In genomic region chr11:4873755-4874475, GRCm38 (mm10) we compare ENCODE assay signal across 8 mouse cellular contexts. TPM values are rescaled to one million over a fixed set of nuclear protein-coding genes. Genes with fewer than 3 reads are reported as not detected.
DNase-seq lines count a peak whose midpoint lies in the region; ATAC-seq lines count a peak whose summit lies in the region.

Gene Nipsnap1, plus strand, starts transcription at chr11:4873951.

- H3K9ac ChIP-seq in hindbrain, embryonic 13.5 days: peak within 1 kb of the TSS; percentile 85

- H3K4me3 ChIP-seq in hindbrain, embryonic 13.5 days: peak within 1 kb of the TSS; percentile 73

- H3K27ac ChIP-seq in hindbrain, embryonic 13.5 days: peak within 1 kb of the TSS; percentile 87

- peak; percentile 95 for ATAC-seq in hindbrain, embryonic 13.5 days (ENCODE audit: low FRiP score)

- peak within 1 kb of the TSS; percentile 82 for H3K4me2 ChIP-seq in hindbrain, embryonic 13.5 days

- under 1% methylated on average over 30 of the region's 30 CpGs for WGBS in hindbrain, embryonic 13.5 days

- no peaks in the 10 kb centered on the region for H3K9me3 ChIP-seq in hindbrain, embryonic 13.5 days

- H3K36me3 ChIP-seq in hindbrain, embryonic 13.5 days: peaks cover 11% of the 10 kb centered on the region

- peak; percentile 91 for DNase-seq in R1 (ENCODE audit: low read depth, low spot score)
- DNase-seq in cerebellum, postnatal 10 days: peak; percentile 91
- peak; percentile 50 to 73 for DNase-seq in frontal cortex, postnatal 14 days (ENCODE audit: low spot score in 2 of 2)
- DNase-seq in layer of hippocampus, postnatal 25 days (ENCODE audit: extremely low spot score in 1 of 2, low spot score in 1 of 2): peak; percentile 65 to 72
- peak; percentile 75 for DNase-seq in lung, postnatal 25 days (ENCODE audit: low spot score)
- DNase-seq in retina, adult 2 months (ENCODE audit: low read depth, low spot score): peak; percentile 52
- peak; percentile 89 to 91 for DNase-seq in thymus, postnatal 36 days

- H3K27me3 ChIP-seq in hindbrain, embryonic 13.5 days: no peaks in the 10 kb centered on the region

- H3K4me1 ChIP-seq in hindbrain, embryonic 13.5 days (replicated peaks): peaks cover 15% of the 10 kb centered on the region

RNA-seq across cellular contexts. Expression of gene Nipsnap1, which starts in this region (rescaled TPM):
- polyA plus RNA-seq in hindbrain, embryonic 13.5 days (2015; fragmentation: Nextera tagmentation; extraction: Ambion mirVana): 134 and 142 TPM in 2 replicates
- total RNA-seq in layer of hippocampus, postnatal 25 days (2021): 10 to 100 TPM; 80.6 to 95.5 TPM

Comparison
In these comparisons a context has a peak if more than half of its experiments do, and no peak if none do; other contexts are left out.
1. Peak in every context shown above with its lines: DNase-seq, ATAC-seq, H3K4me3 ChIP-seq and H3K27ac ChIP-seq.